Mouse (Mus musculus): ENCODE results near the gene 2410137M14Rik. TPM values are rescaled to one million over a fixed set of nuclear protein-coding genes. Genes with fewer than 3 reads are reported as not detected.

Gene 2410137M14Rik
- polyA plus RNA-seq, 1 experiment from 2014 or later, result not detected

- H3K9me3 ChIP-seq (replicated peaks; ENCODE audit: control insufficient read depth, low read length), result no peaks in the 10 kb centered on the region
- no peak overlapping the region for H3K27ac ChIP-seq (ENCODE audit: low read depth, low read length)
- 76% methylated on average over 4 of the region's 4 CpGs for WGBS (ENCODE audit: insufficient replicate concordance)
- H3K36me3 ChIP-seq (ENCODE audit: control insufficient read depth, insufficient read depth, low read length), result no peaks in the 10 kb centered on the region
- no peak overlapping the region for H3K9ac ChIP-seq (ENCODE audit: low read depth, low read length)
- H3K4me2 ChIP-seq, result no peak overlapping the region
- no peak for ATAC-seq (replicated peaks; ENCODE audit: insufficient number of reproducible peaks, low FRiP score, low TSS enrichment)
- H3K4me3 ChIP-seq (ENCODE audit: low read depth, low read length), result no peak overlapping the region
- no peaks in the 10 kb centered on the region for H3K27me3 ChIP-seq (ENCODE audit: control insufficient read depth, insufficient read depth, low read length)
- no peaks in the 10 kb centered on the region for H3K4me1 ChIP-seq (ENCODE audit: control insufficient read depth, insufficient read depth, low read length)
These were observed 49.9 kb downstream of the 2410137M14Rik start for GRCm38 (mm10) chr17:36931130-36931529.

- Histone ChIP-seq H3K4me1 (ENCODE audit: control insufficient read depth, insufficient read depth, low read length) (no peaks in the 10 kb centered on the region), H3K4me3 (ENCODE audit: low read depth, low read length) (no peak overlapping the region), H3K27me3 (ENCODE audit: control insufficient read depth, insufficient read depth, low read length) (no peaks in the 10 kb centered on the region), H3K36me3 (ENCODE audit: control insufficient read depth, insufficient read depth, low read length) (no peaks in the 10 kb centered on the region), H3K4me2 (no peak overlapping the region), H3K9ac (ENCODE audit: low read depth, low read length) (no peak overlapping the region), H3K9me3 (replicated peaks; ENCODE audit: control insufficient read depth, low read length) (no peaks in the 10 kb centered on the region), H3K27ac (ENCODE audit: low read depth, low read length) (no peak overlapping the region)
- WGBS (ENCODE audit: insufficient replicate concordance), result 59% methylated on average over 6 of the region's 6 CpGs
- no peak for ATAC-seq (replicated peaks; ENCODE audit: insufficient number of reproducible peaks, low FRiP score, low TSS enrichment)
These were observed 50.8 kb downstream of the 2410137M14Rik start for GRCm38 (mm10) chr17:36930233-36930632.

- Histone ChIP-seq H3K4me1 (ENCODE audit: control insufficient read depth, insufficient read depth, low read length) (no peaks in the 10 kb centered on the region), H3K4me3 (ENCODE audit: low read depth, low read length) (no peak overlapping the region), H3K27me3 (ENCODE audit: control insufficient read depth, insufficient read depth, low read length) (no peaks in the 10 kb centered on the region), H3K9me3 (replicated peaks; ENCODE audit: control insufficient read depth, low read length) (no peaks in the 10 kb centered on the region), H3K9ac (ENCODE audit: low read depth, low read length) (no peak overlapping the region), H3K27ac (ENCODE audit: low read depth, low read length) (no peak overlapping the region), H3K36me3 (ENCODE audit: control insufficient read depth, insufficient read depth, low read length) (no peaks in the 10 kb centered on the region), H3K4me2 (no peak overlapping the region)
- ATAC-seq (replicated peaks; ENCODE audit: insufficient number of reproducible peaks, low FRiP score, low TSS enrichment), result no peak
- WGBS (ENCODE audit: insufficient replicate concordance), result 63% methylated on average over 12 of the region's 12 CpGs
These were observed 51.7 kb downstream of the 2410137M14Rik start for GRCm38 (mm10) chr17:36929236-36929932.

Other genes with a start within 250 kb of the 2410137M14Rik start
- gene H2-M10.5, start 208.3 kb downstream of the 2410137M14Rik start, polyA plus RNA-seq (2014; fragmentation: Nextera tagmentation; extraction: Ambion mirVana), result not detected in 2 replicates
- not detected in 2 replicates for gene H2-M10.6, start 169.1 kb downstream of the 2410137M14Rik start, polyA plus RNA-seq (2014; fragmentation: Nextera tagmentation; extraction: Ambion mirVana)
- gene Trim26, start 144.1 kb downstream of the 2410137M14Rik start, polyA plus RNA-seq (2014; fragmentation: Nextera tagmentation; extraction: Ambion mirVana), result 21.4 and 21.9 TPM in 2 replicates
- 0.31 and 0.39 TPM in 2 replicates for gene Trim15, start 114.0 kb downstream of the 2410137M14Rik start, polyA plus RNA-seq (2014; fragmentation: Nextera tagmentation; extraction: Ambion mirVana)
- gene Trim10, start 111.7 kb downstream of the 2410137M14Rik start, polyA plus RNA-seq (2014; fragmentation: Nextera tagmentation; extraction: Ambion mirVana), result 28.7 and 32.3 TPM in 2 replicates
- gene Trim40, start 91.1 kb downstream of the 2410137M14Rik start, polyA plus RNA-seq (2014; fragmentation: Nextera tagmentation; extraction: Ambion mirVana), result not detected in 2 replicates
- not detected in 2 replicates for gene Trim31, start 83.1 kb downstream of the 2410137M14Rik start, polyA plus RNA-seq (2014; fragmentation: Nextera tagmentation; extraction: Ambion mirVana)
- 0.10 and 0.17 TPM in 2 replicates for gene Rnf39, start 38.3 kb downstream of the 2410137M14Rik start, polyA plus RNA-seq (2014; fragmentation: Nextera tagmentation; extraction: Ambion mirVana)
- 97.4 and 105 TPM in 2 replicates for gene Ppp1r11, start 29.5 kb downstream of the 2410137M14Rik start, polyA plus RNA-seq (2014; fragmentation: Nextera tagmentation; extraction: Ambion mirVana)
- 42.9 and 44.1 TPM in 2 replicates for gene Znrd1, start 22.7 kb downstream of the 2410137M14Rik start, polyA plus RNA-seq (2014; fragmentation: Nextera tagmentation; extraction: Ambion mirVana)
- gene Znrd1as, start 22.6 kb downstream of the 2410137M14Rik start, polyA plus RNA-seq (2014; fragmentation: Nextera tagmentation; extraction: Ambion mirVana), result 7.9 and 8.6 TPM in 2 replicates
- 0.24 and 0.49 TPM in 2 replicates for gene H2-M5, start 8.3 kb upstream of the 2410137M14Rik start, polyA plus RNA-seq (2014; fragmentation: Nextera tagmentation; extraction: Ambion mirVana)
- 66.7 and 70.1 TPM in 2 replicates for gene Zfp57, start 19.9 kb upstream of the 2410137M14Rik start, polyA plus RNA-seq (2014; fragmentation: Nextera tagmentation; extraction: Ambion mirVana)
- 0.25 TPM in 1 of 2 replicates, not detected in the other for gene Mog, start 42.2 kb upstream of the 2410137M14Rik start, polyA plus RNA-seq (2014; fragmentation: Nextera tagmentation; extraction: Ambion mirVana)
- 4.4 and 6.0 TPM in 2 replicates for gene Gabbr1, start 64.7 kb upstream of the 2410137M14Rik start, polyA plus RNA-seq (2014; fragmentation: Nextera tagmentation; extraction: Ambion mirVana)
- gene Olfr90, start 107.3 kb upstream of the 2410137M14Rik start, polyA plus RNA-seq (2014; fragmentation: Nextera tagmentation; extraction: Ambion mirVana), result not detected in 2 replicates
- gene Olfr91, start 117.0 kb upstream of the 2410137M14Rik start, polyA plus RNA-seq (2014; fragmentation: Nextera tagmentation; extraction: Ambion mirVana), result not detected in 2 replicates
- not detected in 2 replicates for gene Olfr92, start 138.9 kb upstream of the 2410137M14Rik start, polyA plus RNA-seq (2014; fragmentation: Nextera tagmentation; extraction: Ambion mirVana)
- gene Olfr93, start 180.3 kb upstream of the 2410137M14Rik start, polyA plus RNA-seq (2014; fragmentation: Nextera tagmentation; extraction: Ambion mirVana), result not detected in 2 replicates
- not detected in 2 replicates for gene Ubd, start 212.7 kb upstream of the 2410137M14Rik start, polyA plus RNA-seq (2014; fragmentation: Nextera tagmentation; extraction: Ambion mirVana)
- gene Olfr94, start 219.8 kb upstream of the 2410137M14Rik start, polyA plus RNA-seq (2014; fragmentation: Nextera tagmentation; extraction: Ambion mirVana), result not detected in 2 replicates
- not detected in 2 replicates for gene Olfr95, start 231.9 kb upstream of the 2410137M14Rik start, polyA plus RNA-seq (2014; fragmentation: Nextera tagmentation; extraction: Ambion mirVana)
- not detected in 2 replicates for gene Olfr96, start 238.9 kb upstream of the 2410137M14Rik start, polyA plus RNA-seq (2014; fragmentation: Nextera tagmentation; extraction: Ambion mirVana)

Data from heart, embryonic 11.5 days (tissue).